Mouse (Mus musculus): ENCODE data around the gene Gnptab.
"Not testable (repeated sequence)": the region's sequence is repeated elsewhere in the genome, so short reads cannot be mapped to it uniquely, and the experiment has no call there.

Gene Gnptab

DNA sequence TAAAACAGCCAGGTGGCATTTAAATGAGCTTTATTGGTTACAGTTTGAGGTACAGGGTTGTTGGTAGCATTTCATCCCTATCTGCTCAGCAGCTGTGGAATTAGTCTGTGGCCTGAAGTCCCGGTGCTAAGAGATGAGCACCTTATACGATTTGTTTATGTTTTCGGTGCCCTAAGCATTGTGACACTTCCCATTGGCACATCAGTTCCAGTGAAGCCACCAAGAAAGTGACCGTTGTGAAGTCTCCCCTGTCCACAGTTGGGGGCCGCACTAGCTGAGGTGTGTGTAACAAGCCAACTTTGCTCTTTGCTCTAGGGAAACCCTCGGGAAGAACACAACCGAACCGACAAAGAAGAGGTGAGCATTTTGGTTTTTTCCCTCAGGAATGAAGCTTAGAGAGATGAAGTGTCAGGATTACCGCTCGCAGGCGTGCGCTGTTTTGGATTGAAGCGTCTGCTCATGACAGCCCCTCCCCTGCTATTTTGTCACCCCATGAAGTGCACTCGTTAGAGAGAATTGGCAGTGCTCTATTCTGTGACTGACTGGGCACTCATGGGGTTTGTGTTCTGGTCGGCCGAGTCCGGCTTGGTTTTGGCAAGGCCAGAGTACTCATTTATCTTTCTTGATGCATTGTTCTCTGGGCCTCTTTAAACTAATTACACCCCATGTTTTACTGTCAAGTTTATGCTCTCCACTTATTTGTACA, 33.5 kb downstream of the Gnptab start:
- no peak for DNase-seq (ENCODE audit: low read depth, low spot score)

DNA sequence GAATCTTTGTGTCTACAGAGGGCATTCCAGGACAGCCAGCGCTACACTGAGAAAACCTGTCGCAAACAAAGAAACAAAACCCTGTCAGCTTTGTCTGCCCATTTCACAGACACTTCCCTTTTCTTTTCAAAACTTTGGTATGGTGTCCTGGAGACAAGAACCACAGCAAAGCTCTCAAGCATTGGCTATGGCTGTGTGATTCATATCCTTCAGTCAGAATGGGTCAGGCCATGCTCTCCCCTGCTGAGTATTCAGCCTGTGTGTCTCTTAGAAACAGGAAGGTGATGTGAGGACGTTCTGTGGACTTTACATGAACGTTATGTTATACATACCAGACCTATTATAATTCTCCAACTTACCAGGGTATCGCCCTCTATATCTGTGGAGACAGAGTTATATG, 38.8 kb downstream of the Gnptab start:
- no peak for DNase-seq (ENCODE audit: low read depth, low spot score)

DNA sequence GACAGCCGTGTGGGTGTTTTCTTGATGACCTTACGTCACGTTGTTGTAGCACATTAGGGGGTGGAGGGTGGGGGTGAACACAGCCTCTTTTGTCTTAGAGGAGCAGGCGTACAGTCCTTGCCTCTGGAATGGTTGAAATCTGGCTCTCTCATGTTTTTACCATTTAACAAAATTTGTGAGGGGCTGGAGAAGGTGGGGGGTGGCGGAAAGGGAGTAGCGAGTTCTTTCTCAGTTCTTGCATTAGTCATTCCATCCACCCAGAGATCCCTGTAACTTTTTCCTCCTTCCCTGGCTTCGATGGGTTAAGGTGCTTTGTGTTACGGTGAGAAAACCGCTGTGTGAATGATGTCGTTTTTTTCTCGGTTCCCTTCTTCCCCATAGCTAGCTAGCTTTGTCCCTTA, 41.2 kb downstream of the Gnptab start:
- peak; percentile 15 for DNase-seq (ENCODE audit: low read depth, low spot score)

DNA sequence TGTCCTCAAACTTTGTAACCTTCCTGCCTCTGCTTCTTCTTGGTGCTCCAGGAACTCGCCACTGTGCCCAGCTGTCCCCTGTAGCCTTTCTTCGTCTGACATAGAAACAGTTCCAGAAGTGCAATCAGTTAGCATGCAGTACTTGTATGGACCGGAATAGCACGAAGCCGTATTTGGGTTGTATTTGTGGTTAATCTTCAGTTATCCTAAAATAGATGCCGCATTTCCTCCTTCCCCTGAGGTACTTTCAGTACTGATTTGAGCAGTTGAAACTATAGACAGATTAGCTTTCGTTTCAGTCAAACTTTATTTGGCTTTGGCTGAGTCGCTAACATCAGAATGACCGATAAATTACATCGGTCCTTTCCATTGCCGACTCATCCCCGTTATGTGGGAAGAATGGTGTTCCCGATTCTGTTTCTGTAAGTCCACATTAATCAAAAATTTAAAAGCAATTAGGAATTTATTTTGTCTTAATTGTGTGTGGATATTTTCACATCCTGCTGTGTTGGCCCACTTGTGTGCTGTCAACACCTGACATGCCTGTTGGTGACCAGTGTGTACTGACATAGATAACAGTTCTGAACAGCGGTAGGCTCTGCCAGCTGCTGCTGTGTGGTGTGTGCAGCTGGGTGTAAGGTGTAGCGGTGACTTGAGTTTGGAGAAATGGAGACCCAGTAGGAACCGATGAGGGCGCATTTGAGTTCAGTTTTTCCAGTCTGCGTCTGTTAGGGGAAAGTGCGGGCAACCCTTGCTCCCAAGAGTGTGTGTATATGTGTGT, 41.9 kb downstream of the Gnptab start:
- peak; percentile 71 for DNase-seq (ENCODE audit: low read depth, low spot score)

DNA sequence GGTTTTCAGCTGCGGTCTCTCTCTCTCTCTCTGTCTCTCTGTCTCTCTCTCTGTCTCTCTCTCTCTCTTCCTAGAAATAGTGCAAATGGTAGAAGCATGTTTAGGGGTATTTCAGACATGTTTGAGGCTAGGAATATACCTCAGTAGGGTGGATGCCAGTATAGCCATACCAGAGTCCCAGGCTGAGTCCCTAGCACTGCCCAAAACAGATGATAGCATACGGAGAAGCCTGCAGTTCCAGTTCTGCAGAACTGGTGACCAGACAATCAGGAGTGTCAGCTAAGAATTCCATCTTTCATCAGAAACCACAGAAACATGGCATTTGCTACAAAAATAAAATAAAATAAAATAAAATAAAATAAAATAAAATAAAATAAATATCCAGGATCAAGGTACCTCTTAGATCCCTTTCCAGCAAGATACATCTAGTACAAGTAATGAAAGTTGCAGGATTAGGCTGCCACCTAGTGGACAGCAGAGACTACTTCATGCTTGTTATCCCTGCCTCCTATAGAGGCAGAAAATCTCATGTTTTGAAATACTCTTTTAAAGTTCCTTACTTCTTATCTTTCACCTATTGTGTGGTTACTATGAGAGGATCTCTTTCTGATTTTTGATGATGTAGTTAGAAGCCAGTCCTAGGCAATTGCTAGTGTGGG, 47.4 kb downstream of the Gnptab start:
- DNase-seq (ENCODE audit: low read depth, low spot score) = peak; percentile 78

DNA sequence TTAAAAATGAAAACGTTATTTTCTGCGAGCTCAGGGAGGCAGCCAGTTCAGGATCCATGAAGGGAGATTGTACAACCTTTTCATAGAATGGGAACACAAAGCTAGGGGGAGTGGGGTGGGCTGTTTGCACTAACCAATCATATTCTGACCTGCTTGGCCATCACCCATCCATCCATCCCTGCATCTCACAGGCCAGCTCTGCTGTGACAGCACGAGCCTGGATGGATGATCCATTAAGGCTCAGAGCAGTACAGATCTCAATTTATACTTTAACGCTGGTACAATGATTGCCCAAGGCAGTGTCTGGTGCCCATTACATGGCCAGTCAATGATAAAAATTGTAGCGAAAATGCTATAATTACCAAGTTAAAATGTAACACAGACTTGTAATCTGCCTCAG, 48.0 kb downstream of the Gnptab start:
- DNase-seq (ENCODE audit: low read depth, low spot score) = no peak

DNA sequence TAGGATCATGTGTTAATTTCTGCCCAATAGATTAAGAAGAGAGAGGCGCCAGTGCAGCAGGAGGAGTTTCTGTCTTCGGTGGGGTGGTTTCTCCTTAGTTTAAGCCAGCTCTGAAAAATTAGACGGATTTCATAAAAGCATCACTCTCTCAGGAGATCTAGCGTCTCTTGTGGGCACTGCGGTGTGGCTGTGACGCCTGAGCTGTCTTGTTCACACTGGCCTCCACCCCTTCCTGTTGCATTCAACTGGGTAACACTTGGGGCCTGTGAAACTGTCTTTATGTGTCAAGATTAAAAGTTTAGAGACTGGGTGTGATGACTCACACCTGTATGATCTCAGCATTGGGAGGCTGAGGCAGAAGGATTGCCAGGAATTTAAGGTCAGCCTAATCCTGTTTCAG, 49.1 kb downstream of the Gnptab start:
- peak; percentile 82 for DNase-seq (ENCODE audit: low read depth, low spot score)

DNA sequence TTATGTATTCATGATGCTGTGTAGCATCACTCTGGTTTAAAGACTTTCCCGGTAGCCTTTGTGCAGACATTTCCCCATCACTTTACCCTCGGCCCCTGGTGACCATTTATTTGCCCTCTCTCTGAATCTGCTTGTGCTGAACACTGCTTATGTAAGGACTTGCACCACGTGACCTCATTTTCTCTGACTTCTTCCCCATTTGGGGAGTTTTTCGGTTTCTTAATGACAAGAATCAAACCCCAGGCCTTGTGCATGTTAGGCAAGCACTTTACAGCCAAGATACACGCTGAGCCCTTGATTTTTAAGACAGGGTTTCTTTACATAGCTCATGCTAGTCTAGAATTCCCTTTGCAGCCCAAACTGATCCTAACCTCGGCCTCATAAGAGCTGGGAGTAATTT, 62.3 kb downstream of the Gnptab start:
- DNase-seq (ENCODE audit: low read depth, low spot score) = no peak

DNA sequence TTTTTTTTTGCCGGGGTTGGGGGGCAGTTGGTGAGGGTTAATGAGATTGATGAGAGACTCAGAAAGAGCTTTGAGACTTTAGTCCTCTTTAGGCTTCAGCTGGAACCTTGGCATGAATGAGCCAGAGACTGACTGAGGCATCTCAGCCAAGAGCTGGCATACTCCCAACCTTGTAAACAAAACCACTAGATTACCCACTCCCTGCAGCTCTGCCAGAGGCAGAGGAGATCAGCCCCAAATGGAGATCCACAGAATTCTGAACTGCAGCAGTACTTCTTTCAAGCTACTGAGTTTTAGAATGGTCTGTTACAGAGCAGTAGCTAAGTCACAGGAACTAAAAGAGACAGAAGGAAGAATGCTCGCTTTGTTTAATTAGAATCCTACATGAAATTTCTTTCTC, 72.3 kb downstream of the Gnptab start:
- DNase-seq (ENCODE audit: low read depth, low spot score) = no peak

DNA sequence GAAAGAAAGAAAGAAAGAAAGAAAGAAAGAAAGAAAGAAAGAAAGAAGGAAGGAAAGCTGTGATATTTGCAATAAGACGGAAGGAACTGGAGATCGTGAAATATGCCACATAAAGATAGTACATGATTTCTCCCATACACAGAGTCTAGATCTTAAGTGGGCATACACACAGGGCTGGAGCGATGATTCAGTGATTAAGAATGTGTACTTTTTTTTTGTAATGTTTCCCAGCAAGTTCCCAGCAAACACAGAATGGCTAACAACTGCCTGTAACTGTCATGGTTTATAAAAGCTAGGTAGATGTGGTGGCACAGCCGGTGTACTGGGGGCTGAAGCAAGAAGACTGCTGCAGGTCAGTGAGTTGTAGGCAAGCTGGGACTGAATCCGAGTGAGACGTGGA, 73.1 kb downstream of the Gnptab start:
- no peak for DNase-seq (ENCODE audit: low read depth, low spot score)

DNA sequence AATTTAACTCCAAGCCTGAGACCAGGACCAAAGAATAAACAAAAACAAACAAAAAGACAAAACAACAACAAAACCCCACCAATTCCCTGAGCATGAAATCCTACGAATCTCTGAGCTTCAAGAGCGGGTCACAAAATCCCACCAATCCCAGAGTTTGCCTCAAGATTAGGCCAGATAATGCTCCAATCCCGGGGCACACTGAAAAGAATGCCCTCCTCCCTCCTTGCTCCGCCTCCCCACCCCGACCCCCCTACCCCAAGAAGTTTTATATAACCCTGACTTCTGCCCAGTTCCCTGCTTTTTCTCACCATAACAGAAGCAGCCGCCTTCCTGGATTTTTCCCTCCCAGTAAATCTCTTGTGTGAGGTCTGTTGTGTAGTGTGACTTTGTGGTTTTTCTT, 78.9 kb downstream of the Gnptab start:
- DNase-seq (ENCODE audit: low read depth, low spot score) = no peak

DNA sequence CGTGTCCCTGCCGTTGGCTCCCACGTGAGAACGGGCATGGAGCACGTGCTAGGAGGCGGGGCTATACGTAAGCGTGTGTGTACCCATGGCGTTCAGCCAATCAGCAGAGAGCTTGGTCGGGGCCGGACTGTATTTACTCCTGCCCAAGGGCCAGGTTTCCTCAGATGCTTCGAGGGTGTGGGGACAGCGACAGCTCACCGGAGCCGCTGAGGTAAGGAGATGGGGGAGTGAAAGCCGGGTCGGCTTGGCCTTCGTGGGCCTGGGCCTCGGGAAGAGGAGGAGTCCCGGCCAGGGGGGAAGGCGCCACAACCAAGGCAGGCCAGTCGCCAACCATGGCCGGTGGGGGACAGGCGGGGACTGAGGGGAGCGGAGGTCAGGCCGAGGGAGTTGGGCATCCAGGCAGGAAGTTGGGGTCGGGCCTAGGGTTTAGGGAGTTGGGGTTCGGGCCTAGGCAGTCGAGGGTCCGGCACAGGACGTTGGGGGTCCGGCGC, 80.6 kb downstream of the Gnptab start, which contains the start of gene Sycp3:
TSS of gene Sycp3 (plus strand) at position 68 of the 491 bp plus-strand sequence.
- DNase-seq (ENCODE audit: low read depth, low spot score) = no peak

DNA sequence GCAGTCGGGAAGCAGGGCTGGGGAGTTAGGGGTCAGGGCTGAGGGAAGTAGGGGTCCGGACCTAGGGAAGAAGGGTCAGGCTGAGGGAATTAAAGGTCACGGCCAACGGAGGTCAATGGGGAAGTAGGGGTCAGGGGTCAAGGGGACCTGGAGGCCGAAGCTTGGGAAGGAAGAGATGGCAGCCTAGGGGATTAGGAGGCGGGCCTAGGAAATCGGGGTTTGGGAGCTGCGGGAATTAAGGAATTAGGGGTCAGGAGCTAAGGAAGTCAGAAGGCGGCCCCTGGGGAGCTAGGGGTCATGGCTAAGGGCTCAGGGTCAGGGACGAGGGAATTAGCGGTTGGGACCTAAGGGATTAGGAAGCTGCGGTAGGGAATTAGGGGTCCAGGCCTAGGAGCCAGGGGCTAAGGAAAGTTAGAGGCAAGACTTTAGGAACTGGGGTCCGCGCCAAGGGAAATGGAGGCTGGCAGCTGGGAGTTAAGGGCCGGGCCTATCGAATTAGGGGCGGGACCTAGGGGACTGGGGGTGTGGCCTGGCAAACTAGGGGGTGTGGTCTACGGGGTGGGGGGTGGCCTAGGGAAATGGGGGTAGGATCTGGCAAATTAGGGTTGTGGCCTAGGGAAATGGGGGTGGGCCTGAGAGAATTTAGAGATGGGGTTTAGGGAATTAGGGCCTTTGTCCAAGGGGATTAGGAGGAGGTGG, 81.3 kb downstream of the Gnptab start:
- no peak for DNase-seq (ENCODE audit: low read depth, low spot score)

DNA sequence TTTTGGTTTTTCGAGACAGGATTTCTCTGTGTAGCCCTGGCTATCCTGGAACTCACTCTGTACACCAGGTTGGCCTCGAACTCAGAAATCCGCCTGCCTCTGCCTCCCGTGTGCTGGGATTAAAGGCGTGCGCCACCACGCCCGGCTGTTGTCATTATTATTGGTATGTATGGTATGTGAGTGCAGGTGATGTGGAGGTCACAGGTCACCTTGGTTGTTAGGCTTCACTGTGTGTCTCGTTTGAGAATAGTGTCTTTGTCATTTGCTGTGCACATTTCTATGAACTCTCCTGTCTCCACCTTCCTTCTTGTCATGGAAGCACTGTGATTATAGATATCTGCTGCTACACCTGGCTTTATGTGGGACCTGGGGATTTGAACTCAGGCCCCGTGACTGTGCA, 103.9 kb downstream of the Gnptab start:
- DNase-seq (ENCODE audit: low read depth, low spot score) = not testable (repeated sequence)

DNA sequence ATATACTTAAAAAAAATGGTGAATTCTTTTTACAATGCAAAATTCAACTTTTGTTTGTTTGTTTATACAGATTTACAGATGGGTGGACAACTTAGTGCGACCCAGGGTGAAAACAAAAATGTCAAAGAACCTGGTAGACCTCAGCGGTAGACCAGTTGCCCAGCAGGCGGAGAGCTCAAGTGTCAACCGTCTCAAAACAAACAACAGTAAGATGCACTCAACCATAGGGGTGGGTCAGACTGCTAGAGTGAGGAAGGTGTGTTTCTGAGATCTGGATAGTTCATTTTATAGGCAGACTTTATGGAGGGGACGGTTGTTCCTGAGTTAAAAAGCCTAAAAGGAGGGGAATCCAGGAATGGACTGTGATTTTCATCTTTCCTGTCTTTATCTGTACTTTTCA, 109.7 kb downstream of the Gnptab start:
- no peak for DNase-seq (ENCODE audit: low read depth, low spot score)

DNA sequence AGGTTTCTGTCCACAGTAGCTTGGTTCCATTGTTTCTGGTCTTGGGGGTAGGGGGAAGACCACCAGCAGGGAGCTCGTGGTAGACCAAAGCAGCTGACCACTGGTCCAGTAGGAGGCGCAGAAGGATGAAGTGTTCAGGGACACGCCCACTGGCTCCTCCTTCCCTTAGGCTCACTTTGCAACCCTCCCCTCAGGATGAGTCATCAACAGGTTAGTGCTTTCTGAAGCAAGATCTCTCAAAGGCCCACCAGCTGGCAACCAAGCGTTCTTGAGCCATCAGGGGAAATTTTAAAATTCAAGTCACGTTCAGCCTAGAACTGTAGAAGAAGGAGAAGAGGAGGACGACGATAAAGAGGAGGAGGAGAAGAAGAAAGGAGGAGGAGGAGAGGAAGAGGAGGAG, 112.7 kb downstream of the Gnptab start:
- DNase-seq (ENCODE audit: low read depth, low spot score) = no peak

DNA sequence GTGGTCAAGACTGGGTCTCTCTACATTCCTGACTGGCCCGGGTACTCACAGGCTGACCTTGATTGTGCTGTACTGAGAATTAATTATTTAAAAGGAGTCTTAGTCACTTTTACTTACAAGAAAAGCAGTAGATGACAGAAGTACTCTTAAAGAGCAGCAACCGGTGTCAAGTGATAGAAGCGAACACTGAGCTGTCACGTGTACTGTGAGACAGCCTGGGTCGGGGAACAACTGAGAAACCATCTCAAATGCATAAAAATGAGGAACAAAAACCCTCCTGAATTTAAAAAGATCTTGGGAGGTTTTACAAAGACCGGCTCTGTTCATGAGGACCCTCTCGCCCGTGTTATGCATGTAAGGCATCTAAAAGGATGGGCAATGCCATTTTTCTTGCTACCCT, 113.7 kb downstream of the Gnptab start:
- no peak for DNase-seq (ENCODE audit: low read depth, low spot score)

DNA sequence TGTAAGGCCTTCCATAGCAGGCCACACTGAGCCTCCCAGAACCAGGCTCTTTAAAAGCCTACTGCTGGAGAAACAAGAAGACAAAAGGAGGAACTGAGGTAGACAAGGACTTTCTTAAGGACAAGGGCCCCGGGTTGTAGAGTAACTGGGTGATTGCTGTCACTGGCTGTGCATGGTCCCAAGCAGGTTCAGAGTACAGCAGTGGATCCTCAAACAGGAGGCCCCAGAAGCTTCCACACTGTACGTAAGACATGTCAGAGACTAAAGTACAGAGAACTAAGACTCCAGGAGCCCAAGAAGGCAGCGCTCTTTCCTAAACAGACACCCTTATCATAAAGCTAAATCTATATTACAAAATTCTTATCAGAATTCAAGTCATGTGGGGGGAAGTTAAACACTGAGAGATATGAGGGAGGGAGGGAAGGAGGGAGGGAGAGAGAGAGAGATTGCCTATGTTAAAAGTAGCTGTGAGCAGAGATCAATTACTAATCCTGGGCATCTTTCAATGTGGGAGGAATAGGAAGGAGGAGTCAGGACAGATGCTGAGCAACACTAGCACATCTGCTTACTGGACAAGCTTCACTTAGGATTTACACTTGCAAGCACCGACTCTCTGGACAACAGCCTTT, 116.1 kb downstream of the Gnptab start:
- no peak for DNase-seq (ENCODE audit: low read depth, low spot score)
